Mouse (Mus musculus) lung, postnatal 0 days (tissue): ENCODE data around the gene Them5.

Experiments used
- CTCF ChIP-seq: IDR thresholded peaks from 2 replicates; pipeline ENCODE4 v1.5.1; 2016; ENCODE audit warnings: antibody characterized with exemption, mild to moderate bottlenecking
- EP300 ChIP-seq: IDR thresholded peaks from 2 replicates; pipeline ENCODE4 v1.6.1; 2016; ENCODE audit warnings: antibody characterized with exemption, mild to moderate bottlenecking, control low read depth

DNA sequence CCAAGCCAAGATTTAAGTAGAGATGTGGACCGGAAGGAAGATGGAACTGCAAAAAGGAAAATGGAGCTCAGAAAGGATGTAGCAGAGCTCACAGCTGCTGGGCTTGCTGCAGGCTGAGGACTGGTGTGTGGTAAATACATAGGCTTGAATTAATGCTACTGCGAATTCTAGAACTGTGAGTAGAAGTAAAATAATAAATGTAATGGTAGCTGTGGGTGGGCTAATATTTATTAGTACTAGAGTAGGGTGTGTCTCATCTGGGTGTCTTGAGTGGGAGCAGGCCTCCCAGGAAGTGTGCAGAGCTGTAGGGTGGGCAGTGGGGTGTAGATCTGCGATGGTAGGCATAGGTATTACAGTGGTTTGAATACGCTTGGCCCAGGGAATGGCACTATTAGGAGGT, 7.5 kb upstream of the Them5 start:
- TF ChIP-seq EP300 (no peak), CTCF (no peak)
